Mouse (Mus musculus) ES-E14 (cell line): ENCODE results near the gene Rtp3. TPM values are rescaled to one million over a fixed set of nuclear protein-coding genes. Genes with fewer than 3 reads are reported as not detected.

Experiments used
- DNase-seq: peaks from one replicate; pipeline ENCODE4 v3.0.0-alpha.2; 2013; ENCODE audit warnings: low read depth, low spot score
- H3K27ac ChIP-seq: 2 replicates; pipeline ENCODE4 v1.5.1; 2012; ENCODE audit warnings: low read depth, mild to moderate bottlenecking, low read length, moderate library complexity, mixed read lengths; ENCODE audit not compliant: poor library complexity, insufficient read depth, severe bottlenecking
- H3K36me3 ChIP-seq: 2 replicates; pipeline ENCODE4 v1.6.1; 2012; ENCODE audit warnings: mild to moderate bottlenecking, low read length, moderate library complexity, mixed read lengths; ENCODE audit not compliant: control insufficient read depth, poor library complexity, insufficient read depth, severe bottlenecking
- H3K4me1 ChIP-seq, 2 experiments: fragments of 150-350 bp in 1 of 2; sonication (generic) in 1 of 2; 2 replicates each; pipeline ENCODE4 v1.6.1; 2012; ENCODE audit warnings: low read length in 2 of 2, mild to moderate bottlenecking in 1 of 2, mixed read lengths in 1 of 2; ENCODE audit not compliant: control insufficient read depth in 2 of 2, insufficient read depth in 2 of 2, poor library complexity in 1 of 2
- H3K4me3 ChIP-seq, 2 experiments: fragments of 150-350 bp in 1 of 2; sonication (generic) in 1 of 2; 2 replicates each; pipeline ENCODE4 v1.5.1; 2012; ENCODE audit warnings: low read length in 2 of 2, low read depth in 1 of 2, mild to moderate bottlenecking in 1 of 2, mixed read lengths in 1 of 2; ENCODE audit not compliant: insufficient read depth in 1 of 2, poor library complexity in 1 of 2, severe bottlenecking in 1 of 2
- H3K9ac ChIP-seq: 2 replicates; pipeline ENCODE4 v1.6.1; 2012; ENCODE audit warnings: low read depth, mild to moderate bottlenecking, low read length, mixed read lengths; ENCODE audit not compliant: poor library complexity, insufficient read depth, severe bottlenecking
- H3K9me3 ChIP-seq: fragments of 150-350 bp; sonication (generic); 2 replicates; pipeline ENCODE4 v1.6.1; 2012; ENCODE audit warnings: low read depth, mild to moderate bottlenecking, low read length; ENCODE audit not compliant: control insufficient read depth, insufficient read depth
- CHD2 ChIP-seq: IDR thresholded peaks from 2 replicates; pipeline ENCODE4 v1.6.1; 2014; ENCODE audit warnings: mild to moderate bottlenecking, low read depth, low read length, inconsistent platforms
- HCFC1 ChIP-seq: IDR thresholded peaks from 2 replicates; pipeline ENCODE4 v1.6.1; 2012; ENCODE audit warnings: low read length, inconsistent platforms, borderline replicate concordance; ENCODE audit not compliant: insufficient read depth
- MAFK ChIP-seq: IDR thresholded peaks from 2 replicates; pipeline ENCODE4 v1.6.1; 2014; ENCODE audit warnings: mild to moderate bottlenecking, low read depth, low read length, inconsistent platforms; ENCODE audit not compliant: insufficient read depth
- ZC3H11A ChIP-seq: IDR thresholded peaks from 2 replicates; pipeline ENCODE4 v1.6.1; 2012; ENCODE audit warnings: low read depth, mild to moderate bottlenecking, inconsistent platforms, low read length, borderline replicate concordance
- ZNF384 ChIP-seq: IDR thresholded peaks from 2 replicates; pipeline ENCODE4 v1.6.1; 2012; ENCODE audit warnings: low read depth, low read length, inconsistent platforms
- in situ Hi-C, 2 experiments: fragments of 600-800 bp; cut with MboI; formaldehyde crosslinking; loops; one replicate each; pipeline ENCODE4 v1.15.1; 2025; ENCODE audit warnings: low sequenced_read_pairs in 2 of 2, inconsistent platforms in 1 of 2; ENCODE audit not compliant: unreplicated experiment in 2 of 2
- total RNA-seq: library from RNA; depleted of rRNA; stranded (reverse); fragments of 300-350 nt; gene quantifications from 2 replicates; pipeline ENCODE4 v1.2.3, GENCODE M21; 2012

Gene Rtp3
- total RNA-seq, 1 experiment = 0.62 TPM

GRCm38 (mm10) chr9:111003279-111003678 lies 12.9 kb upstream of the Rtp3 start:
- in situ Hi-C loops = no loop called here

GRCm38 (mm10) chr9:111001621-111002020 lies 11.2 kb upstream of the Rtp3 start:
- Histone ChIP-seq H3K4me3 (no peak overlapping the region), H3K4me1 (peaks cover 0 to 4% of the 10 kb centered on the region in 2 experiments; a peak in 1 of 4 replicates), H3K27ac (no peak overlapping the region), H3K36me3 (no peaks in the 10 kb centered on the region), H3K9me3 (no peaks in the 10 kb centered on the region), H3K9ac (no peak overlapping the region)
- TF ChIP-seq ZC3H11A (no peak), MAFK (no peak), CHD2 (no peak)
- DNase-seq = no peak
- in situ Hi-C loops = no loop called here

More at GRCm38 (mm10) chr9:111003279-111003678, 12.9 kb upstream of the Rtp3 start:
- TF ChIP-seq HCFC1 (no peak), ZNF384 (no peak), MAFK (no peak), ZC3H11A (no peak), CHD2 (no peak)
- H3K36me3 ChIP-seq = no peaks in the 10 kb centered on the region
- H3K4me3 ChIP-seq = no peak overlapping the region
- no peak overlapping the region for H3K27ac ChIP-seq
- DNase-seq = no peak
- H3K9me3 ChIP-seq = no peaks in the 10 kb centered on the region
- no peak overlapping the region for H3K9ac ChIP-seq
- peaks cover 0 to 2% of the 10 kb centered on the region in 2 experiments; a peak in 1 of 4 replicates for H3K4me1 ChIP-seq

GRCm38 (mm10) chr9:110999856-111000255 lies 9.5 kb upstream of the Rtp3 start:
- no peak for TF ChIP-seq ZNF384
- TF ChIP-seq HCFC1 = no peak
- TF ChIP-seq MAFK = no peak
- TF ChIP-seq ZC3H11A = no peak
- TF ChIP-seq CHD2 = no peak
- in situ Hi-C loops = no loop called here
- Histone ChIP-seq H3K4me1 (peaks cover 0 to 9% of the 10 kb centered on the region in 2 experiments; a peak in 2 of 4 replicates), H3K27ac (no peak overlapping the region), H3K4me3 (no peak overlapping the region), H3K9me3 (no peaks in the 10 kb centered on the region), H3K36me3 (no peaks in the 10 kb centered on the region), H3K9ac (no peak overlapping the region)
- no peak for DNase-seq

GRCm38 (mm10) chr9:110999056-110999455 lies 8.7 kb upstream of the Rtp3 start:
- TF ChIP-seq ZC3H11A (no peak), ZNF384 (no peak), MAFK (no peak), CHD2 (no peak), HCFC1 (no peak)
- Histone ChIP-seq H3K4me3 (no peak overlapping the region), H3K9me3 (no peaks in the 10 kb centered on the region), H3K36me3 (no peaks in the 10 kb centered on the region), H3K9ac (no peak overlapping the region), H3K27ac (no peak overlapping the region), H3K4me1 (peaks cover 0 to 9% of the 10 kb centered on the region in 2 experiments; a peak in 2 of 4 replicates)
- in situ Hi-C loops = no loop called here
- DNase-seq = no peak

GRCm38 (mm10) chr9:110997245-110997644 lies 6.9 kb upstream of the Rtp3 start:
- in situ Hi-C loops = no loop called here
- Histone ChIP-seq H3K4me1 (peaks cover 0 to 9% of the 10 kb centered on the region in 2 experiments; a peak in 2 of 4 replicates), H3K4me3 (no peak overlapping the region), H3K27ac (no peak overlapping the region), H3K9ac (no peak overlapping the region), H3K36me3 (no peaks in the 10 kb centered on the region), H3K9me3 (no peaks in the 10 kb centered on the region)
- TF ChIP-seq CHD2 (no peak), HCFC1 (peak; percentile 72; the same call in 1 of the 2 replicates), ZNF384 (peak; percentile 68; the same call in 1 of the 2 replicates)
- DNase-seq = peak; percentile 89
